Mouse (Mus musculus): ENCODE results near the gene Nrxn2.

- TF ChIP-seq CTCF (IDR thresholded peaks at IDR 0.05; ENCODE audit: insufficient read depth, low read length) (no peak), POLR2A (IDR thresholded peaks at IDR 0.05; ENCODE audit: borderline replicate concordance, extremely low read depth, low read depth, low read length) (no peak)
These were observed 30.5 kb upstream of the Nrxn2 start for GRCm38 (mm10) chr19:6388006-6388405.

All from lung, adult 2 months (tissue).